Mouse (Mus musculus) forebrain, embryonic 16.5 days (tissue): Measurements from ENCODE around the gene Slc35d2. TPM values are rescaled to one million over a fixed set of nuclear protein-coding genes. Genes with fewer than 3 reads are reported as not detected.

Experiments
- ATAC-seq: fragments of 200-750 bp; cut with Nextera tagmentation; 2 replicates; pipeline ENCODE4 v1.8.0; 2017; ENCODE audit warnings: mild to moderate bottlenecking, moderate library complexity
- H3K27ac ChIP-seq: fragments of 300-500 bp; sonication (generic); 2 replicates; pipeline ENCODE4 v1.5.1; 2014; ENCODE audit warnings: low read length, control low read depth
- H3K27me3 ChIP-seq: fragments of 300-500 bp; sonication (generic); replicated peaks from 2 replicates; pipeline ENCODE4 v1.6.1; 2014; ENCODE audit warnings: low read length; ENCODE audit not compliant: control insufficient read depth, insufficient read depth
- H3K36me3 ChIP-seq: fragments of 300-500 bp; sonication (generic); 2 replicates; pipeline ENCODE4 v1.6.1; 2014; ENCODE audit not compliant: control insufficient read depth, insufficient read depth
- H3K4me1 ChIP-seq: fragments of 300-500 bp; sonication (generic); replicated peaks from 2 replicates; pipeline ENCODE4 v1.6.1; 2014; ENCODE audit warnings: low read length; ENCODE audit not compliant: control insufficient read depth, insufficient read depth
- H3K4me2 ChIP-seq: fragments of 300-500 bp; sonication (generic); 2 replicates; pipeline ENCODE4 v1.6.1; 2014; ENCODE audit warnings: mild to moderate bottlenecking, low read length, control low read depth
- H3K4me3 ChIP-seq: fragments of 300-500 bp; sonication (generic); replicated peaks from 2 replicates; pipeline ENCODE4 v1.5.1; 2014; ENCODE audit warnings: mild to moderate bottlenecking, low read length, control low read depth
- H3K9ac ChIP-seq: fragments of 300-500 bp; sonication (generic); replicated peaks from 2 replicates; pipeline ENCODE4 v1.6.1; 2014; ENCODE audit warnings: low read depth, low read length, control low read depth
- H3K9me3 ChIP-seq: fragments of 300-500 bp; sonication (generic); 2 replicates; pipeline ENCODE4 v1.6.1; 2016; ENCODE audit warnings: low read length; ENCODE audit not compliant: control insufficient read depth
- WGBS: fragments of 180-500 bp; shearing (Covaris S2); extraction: QIAGEN DNeasy Blood & Tissue Kit; methylation state at CpG from one replicate; pipeline ENCODE4 v1.1.7; 2014; 5-methylcytosine and 5-hydroxymethylcytosine counted together
- polyA plus RNA-seq: library from polyadenylated mRNA; unstranded; fragments of >200 nt; fragmentation: Nextera tagmentation; extraction: Ambion mirVana; gene quantifications from 2 replicates; pipeline ENCODE4 v1.2.1, GENCODE M21; 2015

The Slc35d2 gene
- polyA plus RNA-seq, 1 experiment from 2014 or later: 0.86 TPM

DNA sequence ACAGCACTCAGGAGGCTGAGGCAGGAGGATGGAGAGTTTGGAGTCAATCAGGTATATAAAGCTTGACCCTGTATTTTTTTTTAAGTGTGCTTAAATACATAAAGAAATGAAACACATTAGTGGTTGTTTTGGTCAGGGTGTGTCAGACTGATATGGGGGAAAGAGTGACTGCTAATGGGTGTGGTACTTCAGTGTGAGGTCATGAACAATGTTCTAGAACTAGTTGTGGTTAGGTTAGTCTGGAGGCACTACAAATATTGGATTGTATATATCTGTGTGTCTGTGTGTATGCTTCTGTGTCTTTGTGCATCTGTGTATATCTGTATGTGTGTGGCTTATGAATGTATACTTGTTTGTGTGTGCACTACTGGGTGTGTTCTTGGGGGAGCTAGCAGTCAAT lies 79.6 kb downstream of the Slc35d2 start:
- no peak overlapping the region for H3K4me3 ChIP-seq
- H3K4me1 ChIP-seq: no peaks in the 10 kb centered on the region
- no peak for ATAC-seq
- H3K27me3 ChIP-seq: no peaks in the 10 kb centered on the region
- H3K4me2 ChIP-seq: no peak overlapping the region
- no peaks in the 10 kb centered on the region for H3K36me3 ChIP-seq
- H3K9ac ChIP-seq: no peak overlapping the region
- no peak overlapping the region for H3K27ac ChIP-seq
- 0 out of 2 replicates have a peak, but pooled peaks cover 4% of the 10 kb centered on the region for H3K9me3 ChIP-seq

DNA sequence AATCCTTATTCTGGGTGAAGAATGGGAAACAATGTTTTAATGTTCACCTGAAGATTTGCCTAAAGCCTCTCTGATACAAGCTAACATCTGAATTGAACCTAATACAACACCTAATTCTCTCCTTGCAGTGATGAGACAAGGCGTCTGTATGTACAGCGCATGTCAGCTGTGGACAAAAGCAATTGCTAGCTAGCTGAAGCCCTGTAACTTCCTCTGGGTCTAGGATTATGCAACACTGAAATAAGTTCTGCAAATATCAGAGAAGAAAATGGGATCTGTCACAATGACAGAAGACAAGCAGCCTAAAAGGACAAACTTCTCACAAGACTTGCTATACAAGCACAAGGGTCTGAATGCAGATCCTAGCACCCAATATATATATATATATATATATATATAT lies 80.7 kb downstream of the Slc35d2 start:
- Histone ChIP-seq H3K9me3 (0 out of 2 replicates have a peak, but pooled peaks cover 4% of the 10 kb centered on the region), H3K4me3 (no peak overlapping the region), H3K27me3 (no peaks in the 10 kb centered on the region), H3K9ac (no peak overlapping the region), H3K36me3 (no peaks in the 10 kb centered on the region), H3K27ac (no peak overlapping the region), H3K4me1 (no peaks in the 10 kb centered on the region), H3K4me2 (no peak overlapping the region)
- ATAC-seq: no peak
- WGBS: 88% methylated on average over 2 of the region's 2 CpGs

Other genes starting within 250 kb of the Slc35d2 start
- not detected in 2 replicates for gene Hsd17b3, start 40.1 kb downstream of the Slc35d2 start, polyA plus RNA-seq
- gene Zfp367, start 23.8 kb upstream of the Slc35d2 start, polyA plus RNA-seq: 10.8 and 13.1 TPM in 2 replicates
- gene Habp4, start 32.5 kb upstream of the Slc35d2 start, polyA plus RNA-seq: 15.9 and 18.1 TPM in 2 replicates
- 1.7 and 2.9 TPM in 2 replicates for gene Cdc14b, start 145.9 kb upstream of the Slc35d2 start, polyA plus RNA-seq
- 8.2 and 8.7 TPM in 2 replicates for gene Aaed1, start 183.3 kb upstream of the Slc35d2 start, polyA plus RNA-seq
- gene Ctsl, start 241.5 kb upstream of the Slc35d2 start, polyA plus RNA-seq: 114 and 117 TPM in 2 replicates